Mouse (Mus musculus) lung, postnatal 14 days (tissue): Measurements from ENCODE around the gene Grin3b.
A peak's percentile ranks its signal among the peaks of the same experiment; 100 is the strongest.
"Not testable (repeated sequence)": the region's sequence is repeated elsewhere in the genome, so short reads cannot be mapped to it uniquely, and the experiment has no call there.

Experiments used
- DNase-seq: peaks from one replicate; pipeline ENCODE4 v3.0.0; 2021

The Grin3b gene

GRCm38 (mm10) chr10:79936284-79936910, 34.1 kb upstream of the Grin3b start:
- peak; percentile 51 for DNase-seq

GRCm38 (mm10) chr10:79936911-79937441, 33.5 kb upstream of the Grin3b start:
- DNase-seq = peak; percentile 85

GRCm38 (mm10) chr10:79937775-79938526, 32.6 kb upstream of the Grin3b start:
- DNase-seq = no peak

GRCm38 (mm10) chr10:79940749-79941148, 29.8 kb upstream of the Grin3b start:
- no peak for DNase-seq

GRCm38 (mm10) chr10:79942988-79943387, 27.5 kb upstream of the Grin3b start:
- DNase-seq = no peak

- no peak for DNase-seq
Observed at GRCm38 (mm10) chr10:79943471-79943901, 27.0 kb upstream of the Grin3b start.

- no peak for DNase-seq
Observed at GRCm38 (mm10) chr10:79945507-79946234, 24.8 kb upstream of the Grin3b start.

GRCm38 (mm10) chr10:79946752-79947322, 23.7 kb upstream of the Grin3b start:
- no peak for DNase-seq

- DNase-seq = no peak
Observed at GRCm38 (mm10) chr10:79947502-79947901, 23.0 kb upstream of the Grin3b start.

GRCm38 (mm10) chr10:79949873-79950272, 20.6 kb upstream of the Grin3b start:
- DNase-seq = no peak

GRCm38 (mm10) chr10:79950661-79951060, 19.9 kb upstream of the Grin3b start:
- no peak for DNase-seq

GRCm38 (mm10) chr10:79953946-79954345, 16.6 kb upstream of the Grin3b start:
- DNase-seq = peak; percentile 63

GRCm38 (mm10) chr10:79955691-79956090, 14.8 kb upstream of the Grin3b start:
- no peak for DNase-seq

- no peak for DNase-seq
Observed at GRCm38 (mm10) chr10:79956643-79957154, 13.8 kb upstream of the Grin3b start.

- DNase-seq = peak; percentile 89
Observed at GRCm38 (mm10) chr10:79958140-79958816, 12.2 kb upstream of the Grin3b start.

- not testable (repeated sequence) for DNase-seq
Observed at GRCm38 (mm10) chr10:79959412-79959811, 11.1 kb upstream of the Grin3b start.

GRCm38 (mm10) chr10:79959847-79960601, 10.5 kb upstream of the Grin3b start, which contains the start of gene Wdr18:
Gene Wdr18 (plus strand): TSS chr10:79960152.
- peak; percentile 100 for DNase-seq

GRCm38 (mm10) chr10:79960671-79961294, 9.7 kb upstream of the Grin3b start:
- DNase-seq = no peak

GRCm38 (mm10) chr10:79964727-79965126, 5.8 kb upstream of the Grin3b start:
- no peak for DNase-seq

- no peak for DNase-seq
Observed at GRCm38 (mm10) chr10:79965325-79965724, 5.2 kb upstream of the Grin3b start.

- DNase-seq = no peak
Observed at GRCm38 (mm10) chr10:79966886-79967400, 3.6 kb upstream of the Grin3b start.
